Mouse (Mus musculus): ENCODE data around the gene Hadha. TPM values are rescaled to one million over a fixed set of nuclear protein-coding genes. Genes with fewer than 3 reads are reported as not detected.

Hadha gene
- polyA plus RNA-seq (2012; fragmentation: generic; extraction: Trizol): 65.9 TPM
- long read RNA-seq, experiment 1, full-length matches to known transcripts: 74 of 103 reads
- long read RNA-seq, experiment 1, partial matches to known transcripts: 18 of 103 reads
- long read RNA-seq, experiment 1, other reads (novel, unspliced or antisense): 11 of 103 reads
- long read RNA-seq, experiment 2, full-length matches to known transcripts: 643 of 685 reads
- long read RNA-seq, experiment 2, partial matches to known transcripts: 15 of 685 reads
- long read RNA-seq, experiment 2, other reads (novel, unspliced or antisense): 27 of 685 reads

GRCm38 (mm10) chr5:30154474-30155394 is at the start of gene Hadha, which contains the start of gene Hadhb:
Gene Hadha (minus strand): TSS chr5:30155162.
Gene Hadhb (plus strand): TSS chr5:30155248.
- Histone ChIP-seq H3K36me3 (ENCODE audit: control insufficient read depth, insufficient read depth) (no peaks in the 10 kb centered on the region), H3ac (ENCODE audit: control insufficient read depth, insufficient read length, low read depth) (peak within 1 kb of the TSS; percentile 78), H3K27me3 (ENCODE audit: control insufficient read depth, insufficient read depth, insufficient read length) (no peaks in the 10 kb centered on the region), H3K4me3 (ENCODE audit: insufficient read depth, poor library complexity, severe bottlenecking) (peak within 1 kb of the TSS; percentile 82), H3K79me3 (ENCODE audit: low read depth) (peaks cover 40% of the 10 kb centered on the region), H3K79me2 (ENCODE audit: control insufficient read depth, insufficient read depth) (peaks cover 92% of the 10 kb centered on the region)
- no peak for TF ChIP-seq CEBPB (IDR thresholded peaks at IDR 0.05; ENCODE audit: low read depth)
- TF ChIP-seq MAX (IDR thresholded peaks at IDR 0.05): peak; percentile 100

GRCm38 (mm10) chr5:30204441-30204840 is 49.5 kb upstream of the Hadha start:
- TF ChIP-seq USF1 (IDR thresholded peaks at IDR 0.05; ENCODE audit: low read depth) (no peak), CEBPB (IDR thresholded peaks at IDR 0.05; ENCODE audit: low read depth) (no peak), MAX (IDR thresholded peaks at IDR 0.05) (no peak), FOSL1 (IDR thresholded peaks at IDR 0.05; ENCODE audit: insufficient read depth, low read length, poor library complexity, severe bottlenecking) (no peak), CTCF (IDR thresholded peaks at IDR 0.05; ENCODE audit: control insufficient read depth, insufficient read depth, insufficient read length) (no peak)
- Histone ChIP-seq H3ac (ENCODE audit: control insufficient read depth, insufficient read length, low read depth) (no peak overlapping the region), H3K4me3 (ENCODE audit: insufficient read depth, poor library complexity, severe bottlenecking) (no peak overlapping the region), H3K36me3 (ENCODE audit: control insufficient read depth, insufficient read depth) (no peaks in the 10 kb centered on the region), H3K27me3 (ENCODE audit: control insufficient read depth, insufficient read depth, insufficient read length) (peaks cover 3% of the 10 kb centered on the region), H3K79me2 (ENCODE audit: control insufficient read depth, insufficient read depth) (no peaks in the 10 kb centered on the region), H3K79me3 (ENCODE audit: low read depth) (no peaks in the 10 kb centered on the region)

- no peaks in the 10 kb centered on the region for H3K79me2 ChIP-seq (ENCODE audit: control insufficient read depth, insufficient read depth)
- H3K27me3 ChIP-seq (ENCODE audit: control insufficient read depth, insufficient read depth, insufficient read length): peaks cover 3% of the 10 kb centered on the region
- no peak for TF ChIP-seq USF1 (IDR thresholded peaks at IDR 0.05; ENCODE audit: low read depth)
- TF ChIP-seq CEBPB (IDR thresholded peaks at IDR 0.05; ENCODE audit: low read depth): no peak
- no peak for TF ChIP-seq FOSL1 (IDR thresholded peaks at IDR 0.05; ENCODE audit: insufficient read depth, low read length, poor library complexity, severe bottlenecking)
- no peak for TF ChIP-seq MYOG (IDR thresholded peaks at IDR 0.05; ENCODE audit: control insufficient read depth, extremely low read depth, insufficient read length)
- no peak for TF ChIP-seq MYOD1 (IDR thresholded peaks at IDR 0.05; ENCODE audit: control insufficient read depth, insufficient read length, low read depth)
- no peak for TF ChIP-seq MAX (IDR thresholded peaks at IDR 0.05)
- no peak for TF ChIP-seq CTCF (IDR thresholded peaks at IDR 0.05; ENCODE audit: control insufficient read depth, insufficient read depth, insufficient read length)
- H3K36me3 ChIP-seq (ENCODE audit: control insufficient read depth, insufficient read depth): no peaks in the 10 kb centered on the region
- no peaks in the 10 kb centered on the region for H3K79me3 ChIP-seq (ENCODE audit: low read depth)
- no peak overlapping the region for H3K4me3 ChIP-seq (ENCODE audit: insufficient read depth, poor library complexity, severe bottlenecking)
- no peak overlapping the region for H3ac ChIP-seq (ENCODE audit: control insufficient read depth, insufficient read length, low read depth)
Measured at GRCm38 (mm10) chr5:30203216-30203885, 48.4 kb upstream of the Hadha start.

GRCm38 (mm10) chr5:30202221-30202620 is 47.3 kb upstream of the Hadha start:
- Histone ChIP-seq H3ac (ENCODE audit: control insufficient read depth, insufficient read length, low read depth) (no peak overlapping the region), H3K79me2 (ENCODE audit: control insufficient read depth, insufficient read depth) (no peaks in the 10 kb centered on the region), H3K27me3 (ENCODE audit: control insufficient read depth, insufficient read depth, insufficient read length) (peaks cover 3% of the 10 kb centered on the region), H3K36me3 (ENCODE audit: control insufficient read depth, insufficient read depth) (no peaks in the 10 kb centered on the region), H3K79me3 (ENCODE audit: low read depth) (no peaks in the 10 kb centered on the region), H3K4me3 (ENCODE audit: insufficient read depth, poor library complexity, severe bottlenecking) (no peak overlapping the region)
- TF ChIP-seq CTCF (IDR thresholded peaks at IDR 0.05; ENCODE audit: control insufficient read depth, insufficient read depth, insufficient read length) (no peak), MYOG (IDR thresholded peaks at IDR 0.05; ENCODE audit: control insufficient read depth, extremely low read depth, insufficient read length) (no peak), FOSL1 (IDR thresholded peaks at IDR 0.05; ENCODE audit: insufficient read depth, low read length, poor library complexity, severe bottlenecking) (no peak), USF1 (IDR thresholded peaks at IDR 0.05; ENCODE audit: low read depth) (no peak), CEBPB (IDR thresholded peaks at IDR 0.05; ENCODE audit: low read depth) (no peak), MAX (IDR thresholded peaks at IDR 0.05) (no peak), MYOD1 (IDR thresholded peaks at IDR 0.05; ENCODE audit: control insufficient read depth, insufficient read length, low read depth) (no peak)

- H3K79me3 ChIP-seq (ENCODE audit: low read depth): no peaks in the 10 kb centered on the region
- H3K27me3 ChIP-seq (ENCODE audit: control insufficient read depth, insufficient read depth, insufficient read length): peaks cover 3% of the 10 kb centered on the region
- no peaks in the 10 kb centered on the region for H3K79me2 ChIP-seq (ENCODE audit: control insufficient read depth, insufficient read depth)
- no peak overlapping the region for H3ac ChIP-seq (ENCODE audit: control insufficient read depth, insufficient read length, low read depth)
- H3K36me3 ChIP-seq (ENCODE audit: control insufficient read depth, insufficient read depth): no peaks in the 10 kb centered on the region
- no peak for TF ChIP-seq MAX (IDR thresholded peaks at IDR 0.05)
- TF ChIP-seq CTCF (IDR thresholded peaks at IDR 0.05; ENCODE audit: control insufficient read depth, insufficient read depth, insufficient read length): peak; percentile 48
- no peak overlapping the region for H3K4me3 ChIP-seq (ENCODE audit: insufficient read depth, poor library complexity, severe bottlenecking)
Measured at GRCm38 (mm10) chr5:30201521-30201920, 46.6 kb upstream of the Hadha start.

Measured in C2C12 (cell line).